Comparison of ENCODE assay signal across 8 mouse cellular contexts in the genomic region with DNA sequence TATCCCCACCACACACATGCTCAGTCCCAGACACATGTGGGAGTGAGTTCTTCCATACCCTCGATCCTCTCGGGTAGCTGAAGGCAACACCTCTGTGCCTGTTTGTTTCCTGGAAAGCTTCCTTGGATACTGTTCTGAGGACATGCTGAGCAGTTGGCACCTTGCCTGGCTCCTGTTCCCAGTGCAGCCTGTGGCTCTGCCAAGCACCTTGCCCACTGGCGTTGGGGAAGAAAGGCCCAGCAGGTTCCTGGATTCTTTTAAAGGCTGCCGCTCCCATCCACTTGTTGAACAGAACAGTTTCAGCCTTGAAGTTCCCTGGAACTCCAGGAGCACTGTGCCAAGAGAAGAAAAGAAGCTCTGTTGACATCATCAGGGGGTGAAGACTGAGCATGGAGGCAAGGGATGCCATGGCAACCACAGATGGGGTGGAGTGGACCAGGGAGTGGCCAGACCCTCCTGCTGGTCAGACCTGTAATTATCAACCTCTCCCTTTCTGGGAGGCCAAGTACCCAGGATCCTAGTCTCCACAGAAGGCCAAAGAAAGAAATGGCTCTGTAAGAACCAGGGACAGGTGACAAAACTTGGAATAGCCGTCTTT.
DNase-seq lines count a peak whose midpoint lies in the region; ATAC-seq lines count a peak whose summit lies in the region.

No protein-coding gene starts in this region.

- ATAC-seq in megakaryocyte-erythroid progenitor cell, adult 5-6 weeks (replicated peaks; ENCODE audit: low FRiP score, low TSS enrichment, poor library complexity, severe bottlenecking), result no peak

- DNase-seq in gastrocnemius, postnatal 10 days, result peak; percentile 10
- no peak for DNase-seq in gastrocnemius, postnatal 25 days
- DNase-seq in adrenal gland, postnatal 10 days, result peak; percentile 53
- DNase-seq in cerebellum, postnatal 25 days, result peak; percentile 77 to 84
- DNase-seq in layer of hippocampus, adult 18-20 months (ENCODE audit: low spot score in 2 of 2), result peak; percentile 3 to 48
- DNase-seq in right cerebral cortex, adult 2 months (ENCODE audit: low spot score in 2 of 2), result peak; percentile 3 to 34
- DNase-seq in embryo, embryonic 10.5 days (ENCODE audit: low spot score), result no peak

Comparison
In these comparisons a context has a peak if more than half of its experiments do, and no peak if none do; other contexts are left out.
1. DNase-seq: peak in gastrocnemius, postnatal 10 days (single experiment), adrenal gland, postnatal 10 days (single experiment), cerebellum, postnatal 25 days (2 of 2), layer of hippocampus, adult 18-20 months (2 of 2) and right cerebral cortex, adult 2 months (2 of 2); none in gastrocnemius, postnatal 25 days (single experiment) and embryo, embryonic 10.5 days (single experiment).